Mouse (Mus musculus) midbrain, embryonic 10.5 days (tissue): ENCODE results near the gene Gm17087. TPM values are rescaled to one million over a fixed set of nuclear protein-coding genes. Genes with fewer than 3 reads are reported as not detected.

ENCODE experiments used
- DNase-seq: peaks from one replicate; pipeline ENCODE4 v3.0.0-alpha.2; 2017; ENCODE audit warnings: low spot score
- H3K27ac ChIP-seq: fragments of 300-500 bp; sonication (generic); replicated peaks from 2 replicates; pipeline ENCODE4 v1.5.1; 2016; ENCODE audit warnings: mild to moderate bottlenecking
- H3K27me3 ChIP-seq: fragments of 300-500 bp; sonication (generic); 2 replicates; pipeline ENCODE4 v1.6.1; 2016; ENCODE audit warnings: low read depth, mild to moderate bottlenecking; ENCODE audit not compliant: poor library complexity, severe bottlenecking
- H3K36me3 ChIP-seq: fragments of 300-500 bp; sonication (generic); 2 replicates; pipeline ENCODE4 v1.6.1; 2016; ENCODE audit warnings: mild to moderate bottlenecking, moderate library complexity
- H3K4me1 ChIP-seq: fragments of 300-500 bp; sonication (generic); 2 replicates; pipeline ENCODE4 v1.6.1; 2016
- H3K4me3 ChIP-seq: fragments of 300-500 bp; sonication (generic); 2 replicates; pipeline ENCODE4 v1.5.1; 2016; ENCODE audit warnings: mild to moderate bottlenecking, moderate library complexity
- H3K9me3 ChIP-seq: fragments of 300-500 bp; sonication (generic); replicated peaks from 2 replicates; pipeline ENCODE4 v1.6.1; 2016; ENCODE audit warnings: mild to moderate bottlenecking
- WGBS: fragments of 180-500 bp; shearing (Covaris S2); methylation state at CpG from one replicate; pipeline ENCODE4 v1.1.7; 2016; 5-methylcytosine and 5-hydroxymethylcytosine counted together
- polyA plus RNA-seq: library from polyadenylated mRNA; unstranded; fragments of >200 nt; fragmentation: Nextera tagmentation; extraction: Ambion mirVana; gene quantifications from 2 replicates; pipeline ENCODE4 v1.2.1, GENCODE M21; 2016

Gm17087 gene
- polyA plus RNA-seq, 1 experiment from 2014 or later, result not detected

- no peaks in the 10 kb centered on the region for H3K27me3 ChIP-seq
- no peak for DNase-seq
- H3K36me3 ChIP-seq, result no peaks in the 10 kb centered on the region
- H3K27ac ChIP-seq, result no peak overlapping the region
- H3K4me3 ChIP-seq, result no peak overlapping the region
- WGBS, result 45% methylated on average over 3 of the region's 3 CpGs
- H3K4me1 ChIP-seq, result no peaks in the 10 kb centered on the region
- no peaks in the 10 kb centered on the region for H3K9me3 ChIP-seq
Observed at GRCm38 (mm10) chr17:8533828-8534227, 32.9 kb downstream of the Gm17087 start.

GRCm38 (mm10) chr17:8532609-8533008, 34.1 kb downstream of the Gm17087 start:
- H3K27ac ChIP-seq, result no peak overlapping the region
- 71% methylated on average over 4 of the region's 4 CpGs for WGBS

GRCm38 (mm10) chr17:8528641-8529040, 38.1 kb downstream of the Gm17087 start:
- Histone ChIP-seq H3K27ac (no peak overlapping the region), H3K4me1 (peaks cover 33% of the 10 kb centered on the region), H3K27me3 (peaks cover 48% of the 10 kb centered on the region), H3K9me3 (no peaks in the 10 kb centered on the region), H3K4me3 (no peak overlapping the region), H3K36me3 (no peaks in the 10 kb centered on the region)
- DNase-seq, result no peak
- WGBS, result 86% methylated on average over 3 of the region's 3 CpGs

More at GRCm38 (mm10) chr17:8532609-8533008, 34.1 kb downstream of the Gm17087 start:
- no peaks in the 10 kb centered on the region for H3K4me1 ChIP-seq
- no peaks in the 10 kb centered on the region for H3K9me3 ChIP-seq
- H3K36me3 ChIP-seq, result no peaks in the 10 kb centered on the region
- no peak for DNase-seq
- H3K27me3 ChIP-seq, result peaks cover 8% of the 10 kb centered on the region
- H3K4me3 ChIP-seq, result no peak overlapping the region

GRCm38 (mm10) chr17:8526815-8527261, 39.9 kb downstream of the Gm17087 start:
- Histone ChIP-seq H3K27me3 (peaks cover 66% of the 10 kb centered on the region), H3K36me3 (no peaks in the 10 kb centered on the region), H3K4me3 (no peak overlapping the region), H3K9me3 (no peaks in the 10 kb centered on the region), H3K4me1 (peaks cover 35% of the 10 kb centered on the region), H3K27ac (no peak overlapping the region)
- DNase-seq, result no peak
- WGBS, result 23% methylated on average over 8 of the region's 9 CpGs

GRCm38 (mm10) chr17:8525971-8526740, 40.6 kb downstream of the Gm17087 start:
- Histone ChIP-seq H3K27ac (no peak overlapping the region), H3K4me1 (peaks cover 35% of the 10 kb centered on the region), H3K9me3 (no peaks in the 10 kb centered on the region), H3K27me3 (peaks cover 66% of the 10 kb centered on the region), H3K4me3 (peak overlapping the region; percentile 68), H3K36me3 (no peaks in the 10 kb centered on the region)
- WGBS, result 5% methylated on average over 21 of the region's 21 CpGs
- DNase-seq, result peak; percentile 45

GRCm38 (mm10) chr17:8525225-8525721, 41.5 kb downstream of the Gm17087 start, which contains the start of gene Pde10a:
TSS of gene Pde10a (plus strand) at chr17:8525372.
- no peaks in the 10 kb centered on the region for H3K36me3 ChIP-seq
- H3K27me3 ChIP-seq, result peaks cover 66% of the 10 kb centered on the region
- WGBS, result 3% methylated on average over 21 of the region's 22 CpGs
- peak within 1 kb of the TSS; percentile 83 for H3K27ac ChIP-seq
- H3K4me3 ChIP-seq, result peak within 1 kb of the TSS; percentile 68
- peaks cover 35% of the 10 kb centered on the region for H3K4me1 ChIP-seq
- DNase-seq, result peak; percentile 37
- H3K9me3 ChIP-seq, result no peaks in the 10 kb centered on the region

- no peaks in the 10 kb centered on the region for H3K36me3 ChIP-seq
- peak overlapping the region; percentile 83 for H3K27ac ChIP-seq
- H3K9me3 ChIP-seq, result no peaks in the 10 kb centered on the region
- H3K4me3 ChIP-seq, result peak overlapping the region; percentile 68
- peak; percentile 77 for DNase-seq
- peaks cover 35% of the 10 kb centered on the region for H3K4me1 ChIP-seq
- peaks cover 66% of the 10 kb centered on the region for H3K27me3 ChIP-seq
- WGBS, result under 1% methylated on average over 42 of the region's 45 CpGs
Observed at GRCm38 (mm10) chr17:8524387-8525165, 42.2 kb downstream of the Gm17087 start.

- Histone ChIP-seq H3K27me3 (peaks cover 66% of the 10 kb centered on the region), H3K4me1 (peaks cover 35% of the 10 kb centered on the region), H3K27ac (peak overlapping the region; percentile 83), H3K36me3 (no peaks in the 10 kb centered on the region), H3K4me3 (peak overlapping the region; percentile 68), H3K9me3 (no peaks in the 10 kb centered on the region)
- 26% methylated on average over 3 of the region's 3 CpGs for WGBS
- DNase-seq, result no peak
Observed at GRCm38 (mm10) chr17:8523986-8524385, 42.8 kb downstream of the Gm17087 start.

- no peak for DNase-seq
- Histone ChIP-seq H3K9me3 (no peaks in the 10 kb centered on the region), H3K27ac (no peak overlapping the region), H3K4me1 (no peaks in the 10 kb centered on the region), H3K4me3 (no peak overlapping the region), H3K36me3 (no peaks in the 10 kb centered on the region), H3K27me3 (no peaks in the 10 kb centered on the region)
- WGBS, result 90% methylated on average over 6 of the region's 6 CpGs
Observed at GRCm38 (mm10) chr17:8516006-8516405, 50.7 kb downstream of the Gm17087 start.

Other genes starting within 250 kb of the Gm17087 start
- gene Prr18, start 229.5 kb downstream of the Gm17087 start, polyA plus RNA-seq, result 0.73 and 0.86 TPM in 2 replicates
- gene T2, start 211.0 kb downstream of the Gm17087 start, polyA plus RNA-seq, result 0.43 and 0.46 TPM in 2 replicates
- 0.58 and 1.0 TPM in 2 replicates for gene T, start 132.5 kb downstream of the Gm17087 start, polyA plus RNA-seq
- gene Pde10a, start 41.6 kb downstream of the Gm17087 start, polyA plus RNA-seq, result 4.3 and 5.3 TPM in 2 replicates